Mouse (Mus musculus) Patski (cell line): ENCODE results near the gene Melk. TPM values are rescaled to one million over a fixed set of nuclear protein-coding genes. Genes with fewer than 3 reads are reported as not detected.

Source experiments
- ATAC-seq: fragments of 100-300 bp; one replicate; pipeline ENCODE4 v1.8.0; 2021
- CTCF ChIA-PET: fragments of 350-600 bp; sonication (Branson Sonifier 250); formaldehyde crosslinking; loops from one replicate; lab custom pipeline; 2022; ENCODE audit warnings: inconsistent platforms; lab: Charles Lee
- POLR2A ChIA-PET: fragments of 350-600 bp; sonication (Branson Sonifier 250); formaldehyde crosslinking; loops from one replicate; lab custom pipeline; 2022; ENCODE audit warnings: antibody characterized with exemption, inconsistent platforms; lab: Charles Lee
- DNase-seq: peaks from one replicate; pipeline ENCODE4 v3.0.0-alpha.2; 2011; ENCODE audit warnings: low read depth, low spot score
- H3K27me3 ChIP-seq: fragments of 371-371 bp; one replicate; pipeline ENCODE4 v1.5.1; 2021
- CTCF ChIP-seq: fragments of 100-300 bp; IDR thresholded peaks from one replicate; pipeline ENCODE4 v1.5.1; 2021
- in situ Hi-C: fragments of 300-500 bp; cut with MboI; formaldehyde crosslinking; loops from 3 replicates; pipeline ENCODE4 v1.11.1; 2018; ENCODE audit warnings: low pct_unique_long_range_greater_than_20kb, mixed read lengths
- polyA plus RNA-seq: library from polyadenylated mRNA; unstranded; gene quantifications from one replicate; pipeline ENCODE4 v1.2.3, GENCODE M21; 2021

Melk gene
- polyA plus RNA-seq: 13.7 TPM

DNA sequence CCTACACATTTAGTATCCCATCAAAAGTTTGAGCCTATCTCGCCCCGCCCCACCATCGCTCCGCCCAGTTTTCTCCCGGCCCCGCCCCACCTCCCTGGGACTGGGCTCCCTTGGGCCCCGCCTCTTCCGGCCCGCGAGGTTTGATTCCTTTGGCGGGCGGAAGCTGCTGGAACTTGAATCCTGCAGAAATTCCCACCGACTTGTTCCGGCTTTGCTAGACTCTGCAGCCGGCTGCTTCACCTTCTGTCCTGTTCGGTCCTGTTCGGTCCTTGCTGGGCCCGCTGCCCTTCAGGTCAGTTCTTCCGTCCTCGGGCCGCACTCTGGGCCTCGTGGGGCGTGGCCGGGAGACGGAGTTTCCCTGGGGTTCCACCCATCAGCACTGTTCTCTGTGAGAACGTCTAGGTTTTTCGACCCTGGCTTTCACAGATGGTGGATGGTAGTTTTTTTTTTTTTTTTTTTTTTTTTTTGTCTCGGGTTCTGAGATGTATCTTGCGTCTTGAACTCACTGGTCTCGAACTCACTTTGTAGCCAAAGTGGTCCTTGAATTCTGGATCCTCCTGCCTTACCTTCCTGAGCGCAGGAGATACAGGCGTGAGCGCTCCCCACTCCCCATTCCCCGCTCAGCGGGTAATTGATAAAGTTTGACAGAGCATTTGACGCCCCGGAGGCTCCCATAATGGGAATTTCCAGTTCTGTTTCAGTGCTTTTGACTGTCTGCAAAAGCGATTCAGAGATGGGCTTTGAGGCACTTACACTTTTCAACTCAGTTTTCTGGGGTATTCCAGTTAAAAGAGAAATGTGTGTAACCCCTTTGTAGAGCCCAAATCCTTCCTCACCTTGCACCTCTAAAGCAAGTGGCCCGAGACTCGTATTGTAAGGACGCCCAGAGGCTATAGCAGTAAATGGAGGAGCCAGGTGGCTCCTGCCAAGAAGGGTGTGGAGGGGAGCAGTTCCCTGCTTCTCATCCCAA, at the start of gene Melk:
Melk (plus strand) TSS at position 96 of the 970 bp plus-strand sequence.
- H3K27me3 ChIP-seq: no peaks in the 10 kb centered on the region
- ATAC-seq (peak; percentile 82), DNase-seq (no peak)
- TF ChIP-seq CTCF: no peak
- ChIA-PET POLR2A (no interaction called here), CTCF (no interaction called here)
- in situ Hi-C loops: no loop called here

GRCm38 (mm10) chr4:44251521-44251920, 49.2 kb upstream of the Melk start:
- CTCF ChIA-PET: no interaction called here
- in situ Hi-C loops: no loop called here
- POLR2A ChIA-PET: no interaction called here
- no peak for TF ChIP-seq CTCF
- H3K27me3 ChIP-seq: no peaks in the 10 kb centered on the region
- ATAC-seq: no peak
- DNase-seq: no peak

GRCm38 (mm10) chr4:44251966-44252916, 48.4 kb upstream of the Melk start:
- no peak for TF ChIP-seq CTCF
- ChIA-PET CTCF (no interaction called here), POLR2A (no interaction called here)
- in situ Hi-C loops: no loop called here
- DNase-seq (no peak), ATAC-seq (no peak)
- H3K27me3 ChIP-seq: no peaks in the 10 kb centered on the region

DNA sequence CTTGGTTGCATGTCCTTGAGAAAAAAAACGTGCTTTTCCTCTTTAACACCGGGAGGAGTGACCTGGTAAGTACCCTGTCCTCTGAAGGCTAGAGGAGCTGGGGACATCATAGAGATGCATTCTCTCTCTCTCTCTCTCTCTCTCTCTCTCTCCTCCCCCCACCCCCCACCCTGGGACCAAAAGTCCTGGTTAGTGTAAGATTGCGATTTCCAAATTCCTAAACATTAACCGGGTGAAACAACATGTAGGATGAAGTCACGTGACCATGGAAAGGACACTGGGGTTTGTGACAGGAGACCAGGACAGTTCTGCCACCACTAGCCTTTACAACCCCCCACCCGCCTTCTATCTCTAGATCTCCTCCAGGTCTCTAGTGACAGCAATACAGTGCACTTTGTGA, 47.5 kb upstream of the Melk start:
- in situ Hi-C loops: no loop called here
- ATAC-seq (no peak), DNase-seq (no peak)
- POLR2A ChIA-PET: no interaction called here
- no peaks in the 10 kb centered on the region for H3K27me3 ChIP-seq
- CTCF ChIA-PET: no interaction called here
- no peak for TF ChIP-seq CTCF

DNA sequence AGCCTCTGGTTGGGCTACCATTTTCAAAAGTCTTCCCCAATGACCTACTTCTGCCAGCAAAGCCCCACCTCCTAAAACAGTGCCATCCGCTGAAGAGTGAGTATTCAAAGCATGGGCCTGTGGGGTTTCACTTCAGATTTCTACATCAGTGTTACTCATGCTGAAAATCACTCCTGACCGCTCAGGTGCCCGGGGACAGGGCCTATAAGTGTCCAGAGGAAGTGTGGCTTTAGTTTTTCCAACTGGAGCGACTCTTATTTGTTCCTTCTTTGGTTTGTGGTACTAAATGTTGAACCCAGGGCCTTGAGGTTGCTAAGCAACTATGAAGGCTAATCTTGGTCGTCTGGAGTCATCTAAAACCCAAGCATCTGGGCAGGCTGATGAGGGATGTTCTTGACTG, 46.1 kb upstream of the Melk start:
- no peak for TF ChIP-seq CTCF
- no peaks in the 10 kb centered on the region for H3K27me3 ChIP-seq
- ChIA-PET POLR2A (interaction anchor here (0.7 to 1.1 kb wide), 2 partner anchors 10 to 11 kb away, joined by 3 read pairs; no protein-coding TSS in a partner anchor), CTCF (no interaction called here)
- no peak for ATAC-seq
- DNase-seq: no peak
- in situ Hi-C loops: no loop called here

DNA sequence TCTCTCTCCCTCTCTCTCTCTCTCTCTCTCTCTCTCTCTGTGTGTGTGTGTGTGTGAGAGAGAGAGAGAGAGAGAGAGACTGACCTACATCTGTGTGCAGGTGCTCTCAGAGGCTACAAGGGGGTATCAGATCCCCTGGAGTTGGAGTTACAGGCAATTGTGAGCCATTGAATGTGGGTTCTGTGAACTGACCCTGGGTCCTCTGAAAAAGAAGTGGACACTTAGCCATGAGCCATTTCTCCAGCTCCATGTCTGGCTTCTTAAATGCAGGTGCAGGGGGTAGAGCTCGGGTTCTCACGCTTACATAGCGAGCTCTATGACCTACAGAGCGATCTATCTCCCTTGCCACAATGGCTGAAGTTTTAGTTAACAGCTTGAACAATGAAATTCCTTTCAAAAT, 41.5 kb upstream of the Melk start:
- H3K27me3 ChIP-seq: peaks cover 8% of the 10 kb centered on the region
- ChIA-PET POLR2A (no interaction called here), CTCF (no interaction called here)
- in situ Hi-C loops: no loop called here
- DNase-seq (no peak), ATAC-seq (no peak)
- no peak for TF ChIP-seq CTCF

DNA sequence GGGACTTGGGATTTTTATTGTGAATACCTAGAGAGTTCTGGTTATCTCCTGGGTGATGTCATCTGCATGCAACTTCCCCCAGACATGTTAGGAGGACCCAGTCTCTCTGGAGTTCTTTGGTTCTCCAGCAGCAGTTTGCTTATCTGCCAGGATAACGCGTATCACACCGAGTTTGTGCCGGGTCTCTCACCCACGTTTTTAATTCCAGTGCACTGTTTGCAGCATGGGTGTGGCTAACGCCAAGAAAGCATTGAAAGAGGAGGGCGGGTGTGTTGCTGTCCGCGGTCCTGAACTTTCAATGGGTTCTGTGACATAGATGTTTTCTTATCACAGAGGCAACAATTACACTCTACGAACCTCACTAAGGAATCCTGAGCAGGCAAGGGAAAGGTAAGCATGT, 40.4 kb upstream of the Melk start:
- ChIA-PET POLR2A (no interaction called here), CTCF (no interaction called here)
- ATAC-seq: no peak
- no peak for TF ChIP-seq CTCF
- in situ Hi-C loops: no loop called here
- DNase-seq: no peak
- H3K27me3 ChIP-seq: peaks cover 8% of the 10 kb centered on the region

GRCm38 (mm10) chr4:44265500-44265899, 35.2 kb upstream of the Melk start:
- POLR2A ChIA-PET: interaction anchor here (1.1 kb wide), 1 partner anchor 11 kb away, joined by 3 read pairs; no protein-coding TSS in a partner anchor
- TF ChIP-seq CTCF: no peak
- in situ Hi-C loops: no loop called here

DNA sequence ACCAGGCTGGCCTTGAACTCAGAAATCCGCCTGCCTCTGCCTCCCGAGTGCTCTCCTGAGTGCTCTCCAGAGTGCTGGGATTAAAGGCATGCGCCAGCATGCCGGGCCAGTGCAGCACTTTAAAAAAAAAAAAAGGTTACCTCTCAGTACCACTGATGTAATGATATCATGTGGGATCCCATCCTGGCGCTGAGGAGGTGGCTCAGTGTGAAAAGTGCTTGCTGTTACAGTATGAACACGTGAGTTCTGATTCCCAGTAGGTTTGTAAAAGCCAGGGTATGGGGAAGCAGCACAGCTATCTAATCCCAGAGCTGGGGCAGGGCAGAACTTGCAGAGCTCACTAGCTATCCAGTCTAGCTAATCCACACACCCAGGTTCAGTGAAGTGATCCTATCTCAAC, 33.2 kb upstream of the Melk start:
- POLR2A ChIA-PET: no interaction called here
- ATAC-seq (no peak), DNase-seq (no peak)
- no peak for TF ChIP-seq CTCF
- in situ Hi-C loops: no loop called here
- H3K27me3 ChIP-seq: peaks cover 3% of the 10 kb centered on the region
- CTCF ChIA-PET: no interaction called here

More at GRCm38 (mm10) chr4:44265500-44265899, 35.2 kb upstream of the Melk start:
- ATAC-seq: no peak
- no peak for DNase-seq
- peaks cover 8% of the 10 kb centered on the region for H3K27me3 ChIP-seq
- CTCF ChIA-PET: interaction anchor here (1.6 kb wide), 1 partner anchor 17 kb away, joined by 3 read pairs; no protein-coding TSS in a partner anchor

GRCm38 (mm10) chr4:44269376-44269817, 31.3 kb upstream of the Melk start:
- DNase-seq: no peak
- ATAC-seq: no peak
- no peaks in the 10 kb centered on the region for H3K27me3 ChIP-seq
- in situ Hi-C loops: no loop called here
- TF ChIP-seq CTCF: no peak
- ChIA-PET CTCF (no interaction called here), POLR2A (no interaction called here)
